ENCODE assay signal across 19 mouse cellular contexts in genomic region chr4:47396251-47396650, GRCm38 (mm10). TPM values are rescaled to one million over a fixed set of nuclear protein-coding genes. Genes with fewer than 3 reads are reported as not detected.
DNase-seq lines count a peak whose midpoint lies in the region; ATAC-seq lines count a peak whose summit lies in the region.
"Had no signal": no experiment of that assay in that cellular context is flagged by ENCODE, and none has a peak within 500 bp of the region (broad histone marks: within the 10 kb centered on the region; RNA-seq: fewer than 3 reads in every experiment).

No protein-coding gene starts in this region.

- H3K9me3 ChIP-seq in heart, embryonic 11.5 days (replicated peaks; ENCODE audit: control insufficient read depth, low read length): no peaks in the 10 kb centered on the region
- no peaks in the 10 kb centered on the region for H3K9me3 ChIP-seq in midbrain, embryonic 11.5 days (ENCODE audit: control insufficient read depth, low read length)
- H3K9me3 ChIP-seq in midbrain, embryonic 10.5 days (replicated peaks): no peaks in the 10 kb centered on the region
- H3K9me3 ChIP-seq: G1E had no signal

- ATAC-seq in heart, embryonic 11.5 days (replicated peaks; ENCODE audit: insufficient number of reproducible peaks, low FRiP score, low TSS enrichment): no peak
- no peak for ATAC-seq in midbrain, embryonic 11.5 days (ENCODE audit: low FRiP score)
- ATAC-seq: activated CD4-positive, CD25-positive, alpha-beta regulatory T cell, adult 4 months; CD4-positive, CD25-positive, alpha-beta regulatory T cell, adult 4 months; Patski had no signal

- peaks cover 5% of the 10 kb centered on the region; the same call in 1 of the 2 replicates for H3K36me3 ChIP-seq in heart, embryonic 11.5 days (ENCODE audit: control insufficient read depth, insufficient read depth, low read length)
- H3K36me3 ChIP-seq in midbrain, embryonic 11.5 days (ENCODE audit: control insufficient read depth, insufficient read depth, low read length): peaks cover 6% of the 10 kb centered on the region
- H3K36me3 ChIP-seq in midbrain, embryonic 10.5 days: peaks cover 89% of the 10 kb centered on the region

- no peak overlapping the region for H3K9ac ChIP-seq in heart, embryonic 11.5 days (ENCODE audit: low read depth, low read length)
- H3K9ac ChIP-seq in midbrain, embryonic 11.5 days (ENCODE audit: low read length): no peak overlapping the region

- H3K4me3 ChIP-seq in heart, embryonic 11.5 days (ENCODE audit: low read depth, low read length): no peak overlapping the region
- H3K4me3 ChIP-seq in midbrain, embryonic 11.5 days (ENCODE audit: low read depth, low read length): no peak overlapping the region
- no peak overlapping the region for H3K4me3 ChIP-seq in midbrain, embryonic 10.5 days

- H3K27me3 ChIP-seq in heart, embryonic 11.5 days (ENCODE audit: control insufficient read depth, insufficient read depth, low read length): no peaks in the 10 kb centered on the region
- H3K27me3 ChIP-seq in midbrain, embryonic 11.5 days (ENCODE audit: control insufficient read depth, insufficient read depth, low read length): no peaks in the 10 kb centered on the region
- H3K27me3 ChIP-seq in midbrain, embryonic 10.5 days (ENCODE audit: low read depth, poor library complexity, severe bottlenecking): no peaks in the 10 kb centered on the region
- H3K27me3 ChIP-seq: CH12.LX, Patski had no signal

- H3K4me2 ChIP-seq in heart, embryonic 11.5 days: no peak overlapping the region
- no peak overlapping the region for H3K4me2 ChIP-seq in midbrain, embryonic 11.5 days

- H3K4me1 ChIP-seq in heart, embryonic 11.5 days (ENCODE audit: control insufficient read depth, insufficient read depth, low read length): no peaks in the 10 kb centered on the region
- no peaks in the 10 kb centered on the region for H3K4me1 ChIP-seq in midbrain, embryonic 11.5 days (ENCODE audit: control insufficient read depth, insufficient read depth, low read length)
- H3K4me1 ChIP-seq in midbrain, embryonic 10.5 days: no peaks in the 10 kb centered on the region

- 94% methylated on average over 7 of the region's 7 CpGs for WGBS in heart, embryonic 11.5 days (ENCODE audit: insufficient replicate concordance)
- 97% methylated on average over 7 of the region's 7 CpGs for WGBS in midbrain, embryonic 11.5 days
- 96% methylated on average over 7 of the region's 7 CpGs for WGBS in midbrain, embryonic 10.5 days

- no peak overlapping the region for H3K27ac ChIP-seq in heart, embryonic 11.5 days (ENCODE audit: low read depth, low read length)
- no peak overlapping the region for H3K27ac ChIP-seq in midbrain, embryonic 11.5 days (ENCODE audit: low read depth, low read length)
- H3K27ac ChIP-seq in midbrain, embryonic 10.5 days (replicated peaks): no peak overlapping the region

- DNase-seq in heart, adult 11 months: peak; percentile 83
- peak; percentile 70 for DNase-seq in midbrain, embryonic 11.5 days (ENCODE audit: low spot score, missing footprints)
- no peak for DNase-seq in midbrain, embryonic 10.5 days (ENCODE audit: low spot score)
- DNase-seq: adrenal gland, adult 2 months; adrenal gland, adult 8-10 months; adrenal gland, postnatal 10 days; adrenal gland, postnatal 14 days; adrenal gland, postnatal 25 days; adrenal gland, postnatal 36 days; B cell, adult 2 months; cerebellum, adult 11 months; cerebellum, adult 11-12 months; cerebellum, adult 18-20 months had no signal

RNA-seq across cellular contexts. Expression of gene Tgfbr1, which starts 43.2 kb away (rescaled TPM):
- 36.8 and 49.2 TPM in 2 replicates for polyA plus RNA-seq in heart, embryonic 11.5 days (2014; fragmentation: Nextera tagmentation; extraction: Ambion mirVana)
- polyA plus RNA-seq in midbrain, embryonic 11.5 days (2014; fragmentation: Nextera tagmentation; extraction: Ambion mirVana): 121 and 133 TPM in 2 replicates
- polyA plus RNA-seq in midbrain, embryonic 10.5 days (2016; fragmentation: Nextera tagmentation; extraction: Ambion mirVana): 90.0 and 110 TPM in 2 replicates
